Mouse (Mus musculus) erythroblast, embryonic 14.5 days (primary cell): ENCODE measurements at regions not wholly inside any gene's neighbourhood (a gene's known extent, or its start where the extent isn't known, plus 50 kb on each side); places are given as distances from the start of the nearest gene placed in this dataset.

Source experiments
- GATA1 ChIP-seq: IDR thresholded peaks from 2 replicates; pipeline ENCODE4 v1.6.1; 2012; ENCODE audit warnings: low read length, inconsistent platforms, mixed read lengths
- TAL1 ChIP-seq: IDR thresholded peaks from 3 replicates; pipeline ENCODE4 v1.6.1; 2012; ENCODE audit warnings: low read length, inconsistent platforms, mixed read lengths

- TF ChIP-seq TAL1 (no peak), GATA1 (no peak)
These were observed 156.0 kb downstream of the Gm10260 start for GRCm38 (mm10) chr13:97604451-97604850.
